Mouse (Mus musculus) heart, embryonic 12.5 days (tissue): ENCODE data around the gene Lig3. TPM values are rescaled to one million over a fixed set of nuclear protein-coding genes. Genes with fewer than 3 reads are reported as not detected.
"Not testable (repeated sequence)": the region's sequence is repeated elsewhere in the genome, so short reads cannot be mapped to it uniquely, and the experiment has no call there.

ENCODE experiments used
- ATAC-seq: fragments of 200-750 bp; cut with Nextera tagmentation; 2 replicates; pipeline ENCODE4 v1.8.0; 2017; ENCODE audit warnings: moderate TSS enrichment, moderate library complexity; ENCODE audit not compliant: insufficient number of reproducible peaks, low FRiP score
- H3K27ac ChIP-seq: fragments of 300-500 bp; sonication (generic); 2 replicates; pipeline ENCODE4 v1.5.1; 2016; ENCODE audit warnings: mild to moderate bottlenecking, moderate library complexity; ENCODE audit not compliant: poor library complexity, severe bottlenecking
- H3K27me3 ChIP-seq: fragments of 300-500 bp; sonication (generic); replicated peaks from 2 replicates; pipeline ENCODE4 v1.6.1; 2016; ENCODE audit warnings: mild to moderate bottlenecking, moderate library complexity
- H3K36me3 ChIP-seq: fragments of 300-500 bp; sonication (generic); 2 replicates; pipeline ENCODE4 v1.6.1; 2016; ENCODE audit warnings: mild to moderate bottlenecking, moderate library complexity
- H3K4me1 ChIP-seq: fragments of 300-500 bp; sonication (generic); replicated peaks from 2 replicates; pipeline ENCODE4 v1.6.1; 2016; ENCODE audit warnings: mild to moderate bottlenecking
- H3K4me2 ChIP-seq: fragments of 300-500 bp; sonication (generic); 2 replicates; pipeline ENCODE4 v1.6.1; 2016; ENCODE audit warnings: mild to moderate bottlenecking, moderate library complexity
- H3K4me3 ChIP-seq: fragments of 300-500 bp; sonication (generic); 2 replicates; pipeline ENCODE4 v1.5.1; 2016; ENCODE audit warnings: mild to moderate bottlenecking
- H3K9ac ChIP-seq: fragments of 300-500 bp; sonication (generic); 2 replicates; pipeline ENCODE4 v1.6.1; 2016; ENCODE audit warnings: mild to moderate bottlenecking, moderate library complexity
- H3K9me3 ChIP-seq: fragments of 300-500 bp; sonication (generic); replicated peaks from 2 replicates; pipeline ENCODE4 v1.6.1; 2016; ENCODE audit warnings: mild to moderate bottlenecking, moderate library complexity
- WGBS: fragments of 180-500 bp; shearing (Covaris S2); methylation state at CpG from one replicate; pipeline ENCODE4 v1.1.7; 2016; 5-methylcytosine and 5-hydroxymethylcytosine counted together
- polyA plus RNA-seq: library from polyadenylated mRNA; unstranded; fragments of >200 nt; fragmentation: Nextera tagmentation; extraction: Ambion mirVana; gene quantifications from 2 replicates; pipeline ENCODE4 v1.2.1, GENCODE M21; 2016

The Lig3 gene
- polyA plus RNA-seq, 1 experiment from 2014 or later = 29.0 TPM

DNA sequence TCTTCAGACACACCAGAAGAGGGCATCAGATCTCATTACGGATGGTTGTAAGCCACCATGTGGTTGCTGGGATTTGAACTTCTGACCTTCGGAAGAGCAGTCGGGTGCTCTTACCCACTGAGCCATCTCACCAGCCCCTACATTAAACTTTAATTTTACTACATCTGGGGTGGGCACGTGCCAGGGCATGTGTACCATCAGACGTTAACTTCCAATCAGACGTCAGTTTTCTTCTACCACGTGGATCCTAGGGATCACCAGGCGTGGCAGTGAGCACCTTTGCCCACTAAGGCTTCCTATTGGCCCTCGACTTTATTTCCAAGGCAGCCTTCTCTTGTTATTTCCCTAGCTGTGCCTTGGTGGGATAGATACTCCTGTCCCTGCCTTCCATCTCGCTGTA is 51.5 kb downstream of the Lig3 start:
- H3K4me2 ChIP-seq, H3K27ac ChIP-seq, H3K4me3 ChIP-seq, H3K9ac ChIP-seq, H3K36me3 ChIP-seq, H3K27me3 ChIP-seq, H3K9me3 ChIP-seq, ATAC-seq: not testable (repeated sequence)
- WGBS = 75% methylated on average over 10 of the region's 10 CpGs
- H3K4me1 ChIP-seq = peaks cover 14% of the 10 kb centered on the region

DNA sequence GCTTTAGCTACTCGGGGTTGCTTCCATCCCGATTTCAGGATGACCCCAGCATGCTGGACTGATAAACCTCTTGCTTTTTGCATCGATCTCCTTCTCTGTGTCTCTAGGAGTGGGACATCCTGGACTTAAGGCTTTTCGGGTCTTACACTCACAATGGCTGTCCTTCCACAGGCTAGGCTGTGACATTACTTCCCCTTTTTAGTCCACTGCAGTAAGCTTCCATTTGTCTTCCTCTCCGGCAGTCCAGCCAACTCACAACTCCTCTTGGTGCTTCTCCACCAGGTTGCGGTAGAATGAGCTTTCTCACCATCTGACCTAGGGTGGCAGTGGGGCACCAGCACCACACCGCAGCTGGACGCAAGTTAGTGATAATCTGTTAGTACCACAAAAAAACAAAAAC is 53.0 kb downstream of the Lig3 start:
- ATAC-seq = no peak
- Histone ChIP-seq H3K4me1 (peaks cover 14% of the 10 kb centered on the region), H3K27me3 (no peaks in the 10 kb centered on the region), H3K9ac (no peak overlapping the region), H3K4me2 (no peak overlapping the region), H3K36me3 (0 out of 2 replicates have a peak, but pooled peaks cover 6% of the 10 kb centered on the region), H3K27ac (no peak overlapping the region), H3K9me3 (no peaks in the 10 kb centered on the region), H3K4me3 (no peak overlapping the region)
- 86% methylated on average over 8 of the region's 8 CpGs for WGBS

DNA sequence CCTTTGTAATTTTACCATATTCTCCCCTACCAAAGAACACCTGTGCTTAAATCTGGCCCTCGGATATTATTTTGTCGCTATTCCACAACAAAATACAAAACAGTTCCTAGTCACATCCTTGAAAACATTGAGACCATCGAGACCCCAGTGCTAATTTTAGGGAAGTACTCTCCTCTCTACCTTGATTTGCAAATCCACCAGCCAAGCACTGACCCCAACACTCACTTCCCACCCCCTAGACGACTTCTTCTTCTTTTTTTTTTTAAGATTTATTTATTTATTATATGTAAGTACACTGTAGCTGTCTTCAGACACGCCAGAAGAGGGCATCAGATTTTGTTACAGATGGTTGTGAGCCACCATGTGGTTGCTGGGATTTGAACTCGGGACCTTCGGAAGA is 53.5 kb downstream of the Lig3 start:
- not testable (repeated sequence) for ATAC-seq
- 88% methylated on average over 7 of the region's 7 CpGs for WGBS

DNA sequence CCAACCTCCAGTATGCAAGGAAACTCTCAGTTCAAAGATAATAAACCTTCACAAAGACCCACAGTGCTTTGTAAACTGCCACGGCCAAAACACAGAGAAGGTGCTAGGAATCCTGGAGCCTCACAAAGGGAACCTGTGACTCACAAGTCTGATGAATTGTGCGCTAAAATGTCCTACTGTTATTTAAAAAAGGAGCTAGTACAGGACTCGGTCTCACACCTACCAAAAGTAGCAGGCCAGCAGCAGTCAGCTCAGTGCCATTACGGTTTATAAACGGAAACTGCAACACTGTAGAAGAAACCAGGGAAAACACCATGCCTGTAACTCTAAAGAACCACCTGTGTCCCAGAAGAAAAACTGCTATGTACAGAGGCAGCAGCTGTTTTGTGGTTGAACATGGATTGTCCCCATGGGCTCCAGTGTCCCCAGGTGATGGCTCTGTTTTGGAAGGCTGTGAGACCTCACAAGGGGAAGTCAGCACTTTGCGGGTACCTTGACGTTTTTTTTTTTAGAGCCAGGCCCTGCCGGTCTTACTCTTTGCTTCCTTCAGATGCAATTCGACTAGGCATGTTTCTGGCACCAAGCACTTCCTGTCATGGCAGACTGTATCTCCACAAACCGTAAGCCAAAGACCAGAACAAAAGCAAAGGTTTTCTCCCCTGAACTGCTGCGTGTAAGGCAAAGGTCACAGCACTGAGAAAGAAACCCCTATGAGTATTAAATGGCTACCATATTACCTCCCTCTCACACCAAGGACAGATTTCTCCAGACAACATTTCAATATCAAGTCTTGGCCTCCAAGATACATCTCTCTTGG is 54.9 kb downstream of the Lig3 start:
- Histone ChIP-seq H3K27me3 (no peaks in the 10 kb centered on the region), H3K9ac (no peak overlapping the region), H3K36me3 (0 out of 2 replicates have a peak, but pooled peaks cover 6% of the 10 kb centered on the region), H3K27ac (no peak overlapping the region), H3K4me1 (peaks cover 17% of the 10 kb centered on the region), H3K4me2 (no peak overlapping the region), H3K9me3 (no peaks in the 10 kb centered on the region), H3K4me3 (no peak overlapping the region)
- WGBS = 69% methylated on average over 11 of the region's 11 CpGs
- ATAC-seq = no peak

More for the DNA sequence above, 53.5 kb downstream of the Lig3 start:
- H3K4me2 ChIP-seq, H3K36me3 ChIP-seq, H3K9me3 ChIP-seq, H3K27ac ChIP-seq, H3K4me3 ChIP-seq, H3K27me3 ChIP-seq, H3K9ac ChIP-seq: not testable (repeated sequence)
- H3K4me1 ChIP-seq = peaks cover 14% of the 10 kb centered on the region

DNA sequence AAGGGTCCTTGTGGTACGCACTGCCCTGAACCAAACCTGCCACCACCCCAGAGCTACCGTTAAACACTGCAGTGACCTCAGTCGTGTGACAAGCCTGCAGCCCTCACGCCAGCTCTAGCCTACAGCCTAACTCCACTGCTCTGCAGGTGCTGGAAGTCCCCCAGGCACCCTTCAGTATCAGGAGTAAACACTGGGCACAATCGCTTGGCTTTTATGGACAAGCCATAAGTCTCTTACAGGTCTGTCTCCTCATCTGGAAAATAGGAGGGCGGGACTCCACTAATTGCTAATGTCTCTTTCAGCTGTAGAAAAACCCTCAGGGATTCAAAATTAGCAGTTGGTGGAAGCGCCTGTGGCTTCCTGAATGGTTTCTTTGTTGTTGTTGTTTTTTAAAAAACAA is 56.3 kb downstream of the Lig3 start:
- Histone ChIP-seq H3K9ac (no peak overlapping the region), H3K9me3 (no peaks in the 10 kb centered on the region), H3K4me3 (no peak overlapping the region), H3K27ac (no peak overlapping the region), H3K4me1 (peaks cover 7% of the 10 kb centered on the region), H3K27me3 (no peaks in the 10 kb centered on the region), H3K36me3 (0 out of 2 replicates have a peak, but pooled peaks cover 6% of the 10 kb centered on the region), H3K4me2 (no peak overlapping the region)
- 72% methylated on average over 7 of the region's 7 CpGs for WGBS
- no peak for ATAC-seq

DNA sequence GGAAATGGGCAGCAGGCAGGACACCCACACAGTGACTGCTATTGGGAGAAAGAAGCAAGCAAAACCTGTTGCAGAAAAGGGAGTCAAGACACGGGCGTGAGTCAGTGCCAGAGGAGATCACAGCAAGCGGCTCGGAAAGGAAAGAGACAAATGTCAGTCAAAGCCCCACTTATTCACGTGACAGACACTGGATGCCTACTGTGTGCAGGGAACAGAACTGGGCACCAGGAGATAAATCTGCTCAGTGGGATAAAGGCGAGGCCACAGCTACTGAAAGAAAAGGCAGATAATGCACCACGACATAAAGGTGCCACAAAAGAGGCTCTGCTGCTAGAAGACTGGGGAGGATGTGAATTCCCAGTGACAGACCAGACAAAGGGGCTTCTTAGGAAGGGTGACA is 56.9 kb downstream of the Lig3 start:
- no peaks in the 10 kb centered on the region for H3K9me3 ChIP-seq
- no peak overlapping the region for H3K4me3 ChIP-seq
- no peak overlapping the region for H3K4me2 ChIP-seq
- no peak for ATAC-seq
- no peak overlapping the region for H3K9ac ChIP-seq
- H3K36me3 ChIP-seq = 0 out of 2 replicates have a peak, but pooled peaks cover 6% of the 10 kb centered on the region
- H3K27me3 ChIP-seq = no peaks in the 10 kb centered on the region
- H3K27ac ChIP-seq = no peak overlapping the region
- WGBS = 51% methylated on average over 7 of the region's 7 CpGs
- peaks cover 7% of the 10 kb centered on the region for H3K4me1 ChIP-seq

DNA sequence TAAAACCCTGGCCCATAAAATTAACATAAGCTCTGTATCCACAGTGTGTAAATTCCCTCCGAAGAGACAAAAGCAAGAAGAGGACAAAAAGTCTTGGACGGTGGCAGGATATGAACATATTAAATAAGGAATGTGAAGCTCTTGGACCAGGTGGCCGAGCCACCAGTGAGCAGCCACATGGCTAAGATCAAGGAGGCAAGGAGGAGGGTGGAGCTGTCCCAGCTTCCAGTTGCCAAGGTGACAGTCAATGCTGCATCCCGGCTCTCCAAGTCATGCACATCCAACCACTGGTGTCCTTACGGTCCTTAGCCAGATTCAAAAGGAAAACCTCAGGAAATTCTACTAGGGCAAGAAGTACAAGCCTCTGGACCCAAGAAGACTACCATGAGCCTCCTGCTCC is 57.6 kb downstream of the Lig3 start:
- Histone ChIP-seq H3K9ac (no peak overlapping the region), H3K27me3 (no peaks in the 10 kb centered on the region), H3K4me3 (no peak overlapping the region), H3K36me3 (0 out of 2 replicates have a peak, but pooled peaks cover 6% of the 10 kb centered on the region), H3K27ac (no peak overlapping the region), H3K4me2 (no peak overlapping the region), H3K9me3 (no peaks in the 10 kb centered on the region), H3K4me1 (peaks cover 7% of the 10 kb centered on the region)
- WGBS = 64% methylated on average over 5 of the region's 5 CpGs
- no peak for ATAC-seq

DNA sequence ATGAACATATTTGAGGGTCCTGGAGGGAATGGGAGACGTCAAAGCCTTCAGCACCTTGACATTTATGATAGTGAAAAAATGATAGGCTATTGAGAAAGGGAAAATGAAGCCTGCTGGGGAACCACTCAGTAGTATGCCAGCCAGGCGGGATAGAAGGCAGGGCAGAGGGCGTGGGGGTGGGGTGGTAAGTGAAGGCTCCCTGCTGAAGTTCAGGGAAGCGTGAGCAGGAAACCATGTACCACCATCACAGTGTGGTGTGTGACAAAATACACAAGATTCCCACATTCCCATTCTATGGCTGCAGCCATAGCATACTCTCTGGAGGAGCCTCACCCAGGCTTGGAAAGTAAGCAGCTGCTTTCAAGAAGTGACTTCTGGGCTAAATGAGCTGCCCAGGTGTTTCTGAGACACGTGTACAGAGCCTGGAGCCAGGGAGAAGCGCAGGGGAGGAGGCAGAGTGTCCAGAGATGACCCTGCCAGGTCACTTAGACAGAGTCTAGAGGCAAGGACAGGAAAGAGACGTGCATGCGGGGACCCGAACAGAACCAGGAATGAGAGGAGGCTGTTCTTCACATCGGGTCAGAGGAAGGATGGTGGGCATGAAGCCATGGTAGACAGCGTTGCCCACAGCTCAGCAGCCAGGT is 64.0 kb downstream of the Lig3 start:
- Histone ChIP-seq H3K27me3 (no peaks in the 10 kb centered on the region), H3K9ac (0 out of 2 replicates have a peak overlapping the region, but pooled peaks have one; percentile 9), H3K9me3 (no peaks in the 10 kb centered on the region), H3K4me2 (peak overlapping the region; percentile 63), H3K36me3 (no peaks in the 10 kb centered on the region), H3K27ac (no peak overlapping the region), H3K4me1 (peaks cover 29% of the 10 kb centered on the region), H3K4me3 (peak overlapping the region; percentile 31)
- WGBS = 53% methylated on average over 11 of the region's 11 CpGs
- no peak for ATAC-seq

DNA sequence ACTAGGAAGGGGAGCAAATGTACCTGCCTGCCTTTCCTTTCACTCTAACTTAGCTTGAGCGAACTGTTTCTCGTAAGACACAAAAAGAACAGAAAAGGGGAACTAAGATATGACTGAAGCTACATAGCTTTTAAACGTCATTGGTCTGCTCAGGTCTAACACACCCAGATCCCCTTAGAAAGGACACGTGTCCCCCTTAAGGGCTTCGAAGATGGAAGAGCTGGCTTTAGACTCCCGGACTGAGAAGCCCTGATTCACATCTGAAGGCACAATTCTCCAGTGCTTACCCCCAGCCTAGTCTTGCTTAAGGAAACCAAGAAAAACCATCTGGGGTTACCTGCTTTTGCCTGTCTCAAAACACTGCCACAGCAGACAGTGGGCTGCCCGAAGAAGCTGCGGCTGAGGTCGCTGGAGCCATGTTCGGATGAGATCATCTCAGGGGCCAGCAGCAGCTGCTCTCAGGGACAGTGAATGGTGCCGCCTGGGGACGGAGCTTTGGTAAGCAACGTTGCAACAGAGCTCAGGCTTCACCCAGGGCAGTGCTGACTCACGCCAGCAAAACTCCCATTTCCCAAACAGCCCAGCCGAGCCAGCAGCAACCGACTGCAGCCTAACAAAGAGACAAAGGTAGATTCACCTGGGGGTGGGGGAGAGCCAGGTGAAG is 64.6 kb downstream of the Lig3 start:
- Histone ChIP-seq H3K4me3 (peak overlapping the region; percentile 31), H3K9ac (peak overlapping the region; percentile 61)

DNA sequence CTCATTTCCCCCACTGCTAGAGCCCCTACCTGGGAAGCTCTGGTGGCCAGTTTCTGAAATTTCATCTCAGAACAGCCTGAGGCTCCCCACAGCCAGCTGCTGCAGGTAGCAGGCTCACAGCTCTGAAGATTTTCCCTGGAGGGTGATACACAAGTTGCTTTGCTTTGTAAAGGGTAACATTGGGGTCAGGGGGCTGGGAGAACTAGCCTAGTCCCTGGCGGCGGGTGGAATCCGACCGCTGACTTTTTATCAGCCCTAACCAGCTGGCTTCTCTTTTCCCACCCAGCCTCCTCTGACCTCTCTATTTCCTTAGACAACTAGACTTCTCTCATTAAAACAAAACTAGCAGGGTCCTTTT is 65.2 kb downstream of the Lig3 start:
- WGBS = 5% methylated on average over 4 of the region's 4 CpGs

More for the DNA sequence above, 64.6 kb downstream of the Lig3 start:
- H3K4me1 ChIP-seq = peaks cover 26% of the 10 kb centered on the region
- H3K9me3 ChIP-seq = no peaks in the 10 kb centered on the region
- no peaks in the 10 kb centered on the region for H3K27me3 ChIP-seq
- WGBS = 18% methylated on average over 16 of the region's 16 CpGs
- H3K4me2 ChIP-seq = peak overlapping the region; percentile 63
- H3K36me3 ChIP-seq = no peaks in the 10 kb centered on the region
- H3K27ac ChIP-seq = peak overlapping the region; percentile 64
- ATAC-seq = peak; percentile 93

DNA sequence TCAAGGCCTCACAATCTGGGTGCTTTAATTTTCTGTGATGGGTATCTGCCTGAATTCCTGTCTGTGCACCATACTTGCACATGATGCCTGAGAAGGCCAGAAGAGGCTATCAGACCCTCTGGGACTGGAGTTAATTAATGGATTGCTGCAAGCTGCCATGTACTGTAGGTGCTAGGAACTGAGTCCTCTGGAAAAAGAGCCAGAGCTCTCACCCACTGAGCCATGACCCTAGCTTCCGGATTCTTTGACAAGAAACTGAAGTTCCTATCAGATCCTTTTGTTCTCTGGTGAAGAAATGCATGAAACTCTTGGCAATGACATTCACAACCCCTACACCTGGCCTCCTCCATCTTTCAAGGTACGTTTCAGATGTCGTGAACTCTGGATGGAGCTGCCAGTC is 66.0 kb downstream of the Lig3 start:
- Histone ChIP-seq H3K27me3 (no peaks in the 10 kb centered on the region), H3K4me3 (no peak overlapping the region), H3K9me3 (no peaks in the 10 kb centered on the region), H3K9ac (no peak overlapping the region), H3K27ac (no peak overlapping the region), H3K36me3 (no peaks in the 10 kb centered on the region), H3K4me1 (peaks cover 21% of the 10 kb centered on the region), H3K4me2 (peak overlapping the region; percentile 12; the same call in 1 of the 2 replicates)
- no peak for ATAC-seq
- WGBS = 69% methylated on average over 3 of the region's 3 CpGs

More for the DNA sequence above, 65.2 kb downstream of the Lig3 start:
- no peaks in the 10 kb centered on the region for H3K36me3 ChIP-seq
- no peaks in the 10 kb centered on the region for H3K27me3 ChIP-seq
- peak overlapping the region; percentile 64 for H3K27ac ChIP-seq
- H3K4me1 ChIP-seq = peaks cover 21% of the 10 kb centered on the region
- H3K4me3 ChIP-seq = peak overlapping the region; percentile 31
- H3K9me3 ChIP-seq = no peaks in the 10 kb centered on the region
- H3K4me2 ChIP-seq = peak overlapping the region; percentile 63
- peak; percentile 83 for ATAC-seq
- H3K9ac ChIP-seq = peak overlapping the region; percentile 61
